Mouse (Mus musculus) bone marrow, adult 2 months (tissue): ENCODE results near the gene Psmd5. TPM values are rescaled to one million over a fixed set of nuclear protein-coding genes. Genes with fewer than 3 reads are reported as not detected.

Source experiments
- H3K27ac ChIP-seq: fragments of 200-500 bp; 2 replicates; pipeline ENCODE4 v1.5.1; 2012; ENCODE audit warnings: low read depth, mild to moderate bottlenecking, control low read depth, inconsistent platforms, low read length; ENCODE audit not compliant: control insufficient read depth, poor library complexity, insufficient read depth
- H3K4me1 ChIP-seq: fragments of 200-500 bp; 2 replicates; pipeline ENCODE4 v1.6.1; 2011; ENCODE audit warnings: low read length; ENCODE audit not compliant: control insufficient read depth, insufficient read depth
- H3K4me3 ChIP-seq: fragments of 200-500 bp; replicated peaks from 2 replicates; pipeline ENCODE3; 2011; ENCODE audit warnings: mild to moderate bottlenecking, low read depth, low read length, control low read depth; ENCODE audit not compliant: control insufficient read depth
- CTCF ChIP-seq: fragments of 200-500 bp; IDR thresholded peaks from 2 replicates; pipeline ENCODE4 v1.5.1; 2011; ENCODE audit warnings: low read length, control low read depth; ENCODE audit not compliant: control insufficient read depth, insufficient read depth
- POLR2A ChIP-seq: fragments of 200-500 bp; IDR thresholded peaks from 2 replicates; pipeline ENCODE4 v1.6.1; 2011; ENCODE audit warnings: low read depth, mild to moderate bottlenecking, control low read depth, low read length, borderline replicate concordance; ENCODE audit not compliant: control insufficient read depth
- WGBS: fragments of 180-500 bp; shearing (Covaris S2); methylation state at CpG from one replicate; pipeline ENCODE4 v1.1.7; 2018; 5-methylcytosine and 5-hydroxymethylcytosine counted together
- polyA plus RNA-seq: library from polyadenylated mRNA; stranded (reverse); fragments of >200 nt; gene quantifications from 2 replicates; pipeline ENCODE4 v1.2.4, GENCODE M21; 2011; ENCODE audit warnings: low replicate concordance; ENCODE audit not compliant: missing spikeins, insufficient read depth, insufficient read length

The Psmd5 gene
- polyA plus RNA-seq, 1 experiment: 30.3 TPM

DNA sequence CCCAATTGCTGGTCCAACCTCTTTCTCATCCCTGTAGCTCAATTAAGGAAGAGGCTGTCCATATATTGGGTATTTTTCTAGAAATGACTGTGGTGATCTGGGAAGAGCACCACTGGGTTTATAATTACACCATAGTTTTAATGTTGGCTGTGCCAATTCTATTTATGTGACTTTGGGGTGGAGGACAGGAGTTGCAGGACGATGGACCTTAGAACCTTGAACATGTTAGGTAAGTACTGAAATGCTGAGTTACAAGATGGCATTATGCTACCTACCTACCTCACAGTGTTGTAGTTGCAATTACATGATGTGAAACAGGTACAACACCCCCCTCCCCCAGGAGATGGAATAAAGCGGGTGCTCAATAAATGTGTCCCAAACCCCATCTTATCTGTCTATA, 8.0 kb upstream of the Psmd5 start:
- no peak overlapping the region for H3K4me3 ChIP-seq
- WGBS: 82% methylated on average over 2 of the region's 2 CpGs
- TF ChIP-seq POLR2A: no peak
- TF ChIP-seq CTCF: no peak
- no peaks in the 10 kb centered on the region for H3K4me1 ChIP-seq
- no peak overlapping the region for H3K27ac ChIP-seq

DNA sequence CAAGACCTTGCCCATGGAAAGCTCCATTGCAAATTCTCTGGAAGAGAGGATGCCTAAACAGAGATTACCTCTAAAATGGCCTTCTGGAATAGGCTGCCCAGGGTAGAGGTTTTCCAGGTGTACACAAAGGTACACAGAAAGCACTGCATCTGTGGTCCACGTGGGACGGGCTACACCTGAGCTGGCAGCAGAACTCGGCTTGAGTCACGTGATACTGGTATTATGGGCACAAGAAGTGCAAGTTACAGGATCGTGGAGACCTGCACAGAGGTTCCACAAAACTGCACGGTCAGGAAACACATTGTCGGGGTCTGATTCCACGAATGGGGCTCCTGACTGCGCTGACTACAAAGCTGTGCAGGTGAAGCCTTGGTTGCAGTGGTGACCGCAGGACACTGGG, 5.3 kb upstream of the Psmd5 start:
- WGBS: 78% methylated on average over 10 of the region's 10 CpGs
- no peaks in the 10 kb centered on the region for H3K4me1 ChIP-seq
- no peak overlapping the region for H3K27ac ChIP-seq
- TF ChIP-seq CTCF: no peak
- no peak for TF ChIP-seq POLR2A
- H3K4me3 ChIP-seq: no peak overlapping the region

DNA sequence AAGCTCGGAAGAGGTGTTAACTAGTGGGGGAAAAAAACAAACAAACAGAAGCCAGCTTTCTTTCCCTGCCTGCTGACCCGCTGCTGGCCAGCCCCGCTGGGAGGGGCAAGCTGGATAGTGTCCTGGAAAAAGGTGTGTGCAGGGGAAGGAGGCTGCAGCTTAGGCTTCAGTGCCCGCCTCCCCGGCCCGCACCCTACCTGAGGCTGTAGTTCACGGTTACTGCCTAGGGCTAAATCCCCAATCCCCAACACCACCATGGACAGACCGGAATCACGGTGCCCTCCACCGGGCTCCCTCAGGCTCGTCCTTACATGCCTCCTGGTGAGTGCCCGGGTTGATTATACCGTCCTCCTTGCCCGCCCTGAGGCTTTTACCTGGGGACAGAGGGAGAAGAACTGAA, 497 bp downstream of the Psmd5 start, which contains the start of gene Cutal:
Gene Cutal (plus strand): TSS at position 126 of the 400 bp plus-strand sequence.
- no peaks in the 10 kb centered on the region for H3K4me1 ChIP-seq
- no peak for TF ChIP-seq POLR2A
- TF ChIP-seq CTCF: no peak
- WGBS: 45% methylated on average over 14 of the region's 14 CpGs
- H3K27ac ChIP-seq: no peak within 1 kb of the TSS
- no peak within 1 kb of the TSS for H3K4me3 ChIP-seq

DNA sequence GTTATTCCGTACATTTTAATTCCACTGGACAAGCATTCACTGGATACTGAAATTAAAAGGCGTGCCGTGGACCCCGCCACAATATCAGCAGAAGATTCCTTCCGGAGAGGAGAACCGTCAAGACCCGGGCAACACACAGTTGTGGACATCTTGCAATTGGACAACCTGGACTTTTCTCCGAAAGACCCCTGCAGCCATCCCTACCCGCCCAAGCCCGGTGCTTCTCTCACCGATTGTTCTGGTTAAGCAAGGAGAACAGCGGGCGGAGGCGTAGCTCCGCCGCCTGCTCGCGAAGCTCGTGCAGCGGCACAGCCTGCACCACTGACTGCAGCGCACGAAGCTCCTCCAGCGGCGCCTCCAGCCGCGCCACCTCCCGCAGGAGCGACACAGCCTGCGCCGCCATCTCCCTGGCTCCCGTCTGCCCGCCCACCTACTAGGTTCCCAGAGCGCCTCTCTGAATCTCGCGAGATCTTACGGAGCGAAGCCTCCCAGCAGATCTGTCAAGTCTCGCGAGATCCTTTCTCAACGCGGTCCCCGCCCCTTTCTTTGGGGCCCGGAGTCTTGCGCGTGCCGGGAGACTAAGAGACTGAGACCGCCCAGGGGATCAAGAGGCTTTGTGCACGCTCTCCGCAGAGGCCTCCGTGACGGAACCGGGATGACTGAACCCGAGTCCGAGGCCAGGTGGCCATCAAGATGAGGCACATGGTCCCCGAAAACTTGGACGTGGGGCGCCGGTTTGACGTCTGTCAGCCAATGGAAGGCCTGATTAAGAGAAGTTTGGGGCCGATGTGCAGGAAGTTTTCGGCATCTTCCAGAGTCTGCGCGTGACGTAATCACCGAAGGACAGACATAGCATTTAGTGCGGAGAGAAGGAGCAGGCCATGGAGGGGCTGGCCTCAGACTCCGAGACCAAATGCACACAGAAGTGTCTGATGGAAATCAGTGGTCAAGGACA, 4.0 kb downstream of the Psmd5 start:
- Histone ChIP-seq H3K4me3 (peak overlapping the region; percentile 95), H3K4me1 (no peaks in the 10 kb centered on the region), H3K27ac (peak overlapping the region; percentile 97)
- TF ChIP-seq CTCF (no peak), POLR2A (peak; percentile 89; the same call in 1 of the 2 replicates)
- under 1% methylated on average over 67 of the region's 67 CpGs for WGBS

DNA sequence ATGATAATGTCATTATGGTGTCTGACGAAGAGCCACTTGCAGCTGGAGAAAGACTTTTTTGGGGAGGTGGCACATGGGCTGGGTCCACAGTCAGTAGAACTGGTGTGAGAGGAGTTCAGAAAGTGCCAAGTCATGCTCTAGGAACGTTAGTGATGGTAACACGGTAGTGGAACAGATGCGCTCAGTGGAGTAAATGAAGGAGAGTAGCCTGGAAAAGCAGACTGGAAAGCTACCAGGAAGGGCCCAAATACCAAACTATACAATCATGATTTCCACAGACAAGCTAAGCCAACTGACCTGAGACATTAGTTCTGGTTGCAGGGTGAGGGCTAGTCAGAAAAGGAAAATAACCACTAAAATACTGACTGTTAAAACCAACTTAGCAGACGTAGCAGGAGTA, 5.1 kb downstream of the Psmd5 start:
- Histone ChIP-seq H3K27ac (peak overlapping the region; percentile 43; the same call in 1 of the 2 replicates), H3K4me3 (peak overlapping the region; percentile 54), H3K4me1 (no peaks in the 10 kb centered on the region)
- WGBS: 7% methylated on average over 5 of the region's 5 CpGs
- no peak for TF ChIP-seq CTCF
- TF ChIP-seq POLR2A: 0 out of 2 replicates have a peak, but pooled peaks have one; percentile 16

DNA sequence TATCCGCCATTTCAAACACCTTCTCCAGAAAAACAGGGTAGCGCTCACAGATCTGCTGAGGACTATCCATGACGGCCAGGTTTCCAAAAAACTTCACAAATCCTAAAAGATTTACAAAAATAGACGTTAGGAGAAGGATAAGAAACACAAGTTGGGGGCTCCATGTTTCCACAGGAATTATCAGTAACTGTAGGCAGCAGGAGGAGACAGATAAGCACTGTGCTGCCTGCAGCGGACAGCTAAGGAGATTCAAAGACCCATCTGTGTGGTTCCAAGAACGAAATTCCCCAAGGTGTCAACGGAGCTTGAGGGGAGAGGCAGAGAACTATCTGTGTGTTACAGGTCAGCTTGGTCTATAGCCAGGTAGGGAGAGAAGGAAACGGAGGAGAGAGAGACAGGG, 17.0 kb downstream of the Psmd5 start:
- no peak overlapping the region for H3K4me3 ChIP-seq
- TF ChIP-seq POLR2A (no peak), CTCF (no peak)
- no peak overlapping the region for H3K27ac ChIP-seq
- H3K4me1 ChIP-seq: no peaks in the 10 kb centered on the region
- 78% methylated on average over 8 of the region's 8 CpGs for WGBS

DNA sequence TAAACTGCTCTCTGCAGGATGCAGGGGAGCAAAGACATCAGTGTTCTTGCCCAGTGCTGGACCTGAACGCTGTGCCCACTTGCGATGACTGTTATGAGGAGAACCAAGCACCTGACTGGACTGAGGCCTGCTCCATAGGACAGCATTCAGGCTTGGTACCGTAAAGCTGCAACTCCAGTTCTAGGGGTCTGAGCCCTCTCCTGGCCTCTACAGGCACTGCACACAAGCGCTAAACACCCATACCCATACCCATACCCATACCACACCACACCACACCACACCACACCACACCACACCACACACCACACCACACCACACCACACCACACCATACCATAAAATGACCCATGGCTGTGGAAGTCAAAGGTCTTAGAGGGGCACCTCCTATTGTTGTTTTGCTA, 19.5 kb downstream of the Psmd5 start:
- Histone ChIP-seq H3K4me1 (no peaks in the 10 kb centered on the region), H3K4me3 (no peak overlapping the region), H3K27ac (no peak overlapping the region)
- 96% methylated on average over 4 of the region's 4 CpGs for WGBS
- no peak for TF ChIP-seq CTCF
- no peak for TF ChIP-seq POLR2A

DNA sequence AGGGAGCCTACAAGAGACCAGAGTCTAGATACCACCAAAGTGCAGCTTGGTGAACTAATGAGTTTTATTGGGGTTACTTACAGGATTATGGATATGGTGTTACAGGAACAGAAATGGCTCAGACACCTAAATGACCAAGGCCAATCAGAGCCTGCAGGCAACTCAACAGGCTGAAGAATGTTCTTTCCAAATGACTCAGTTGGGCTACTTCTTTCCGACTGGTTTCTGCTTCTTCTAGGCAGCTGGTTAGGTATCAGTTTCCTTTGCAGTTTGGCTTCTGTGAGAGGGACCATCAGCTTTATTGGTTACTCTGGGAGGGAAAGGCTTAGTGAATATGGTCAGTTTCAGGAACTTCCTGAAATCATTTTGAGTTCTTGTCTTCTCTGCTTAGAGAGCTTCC, 27.1 kb downstream of the Psmd5 start:
- no peak for TF ChIP-seq CTCF
- TF ChIP-seq POLR2A: no peak
- 95% methylated on average over 1 of the region's 1 CpGs for WGBS
- no peak overlapping the region for H3K4me3 ChIP-seq
- H3K27ac ChIP-seq: no peak overlapping the region
- H3K4me1 ChIP-seq: no peaks in the 10 kb centered on the region
